Mouse (Mus musculus) kidney, postnatal 36 days (tissue): ENCODE results near the gene Gm13762.
"Not testable (repeated sequence)": the region's sequence is repeated elsewhere in the genome, so short reads cannot be mapped to it uniquely, and the experiment has no call there.

Experiments used
- DNase-seq, 2 experiments: peaks; one replicate each; pipeline ENCODE4 v3.0.0; 2021 to 2022; ENCODE audit warnings: mixed read lengths in 2 of 2

Gene Gm13762

GRCm38 (mm10) chr2:88980181-88980580 is at the start of gene Gm13762:
Gene Gm13762 (minus strand): TSS chr2:88980281.
- no peak for DNase-seq

- not testable (repeated sequence) for DNase-seq
Measured at GRCm38 (mm10) chr2:89021436-89021835, 41.4 kb upstream of the Gm13762 start.

GRCm38 (mm10) chr2:89018240-89018639 is 38.2 kb upstream of the Gm13762 start, which contains the start of gene Olfr1216:
Gene Olfr1216 (minus strand): TSS chr2:89018340.
- DNase-seq = no peak

- no peak for DNase-seq
Measured at GRCm38 (mm10) chr2:89006873-89007272, 26.8 kb upstream of the Gm13762 start, which contains the start of gene Olfr1215. Gene Olfr1215 (minus strand): TSS chr2:89006973.

GRCm38 (mm10) chr2:88992553-88992952 is 12.5 kb upstream of the Gm13762 start, which contains the start of gene Olfr1214:
Gene Olfr1214 (minus strand): TSS chr2:88992653.
- DNase-seq = no peak

GRCm38 (mm10) chr2:88953669-88954068 is 26.4 kb downstream of the Gm13762 start, which contains the start of gene Olfr1212:
Gene Olfr1212 (plus strand): TSS chr2:88953969.
- DNase-seq = no peak

- no peak for DNase-seq
Measured at GRCm38 (mm10) chr2:88938011-88938410, 42.1 kb downstream of the Gm13762 start, which contains the start of gene Olfr1211. Gene Olfr1211 (minus strand): TSS chr2:88938111.
